Mouse (Mus musculus): ENCODE measurements around the gene Cenpf.

DNA sequence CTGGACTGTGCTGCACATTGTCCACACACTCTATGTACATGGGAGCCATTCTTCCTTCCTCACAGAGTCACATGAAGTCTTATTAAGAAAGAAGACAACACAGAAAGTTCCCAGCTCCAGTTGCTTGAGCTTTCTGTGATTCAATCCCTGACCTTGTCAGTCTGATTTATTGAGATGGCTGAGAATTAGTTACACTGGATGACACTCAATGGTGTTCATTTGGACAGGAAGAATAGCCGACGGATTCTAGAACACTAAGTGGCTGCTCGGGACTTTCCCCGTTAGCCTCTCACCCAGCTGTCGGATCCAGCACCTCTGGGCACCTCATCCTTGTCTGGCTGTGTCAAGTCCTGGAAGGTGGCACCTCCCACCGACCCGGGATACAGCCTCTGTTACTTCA, 63.1 kb downstream of the Cenpf start:
- no peak for TF ChIP-seq GATA1 (IDR thresholded peaks at IDR 0.05; ENCODE audit: low read length)
- TF ChIP-seq TAL1 (IDR thresholded peaks at IDR 0.05; ENCODE audit: low read length), result no peak
